Mouse (Mus musculus): ENCODE results near the gene Pip4k2c. TPM values are rescaled to one million over a fixed set of nuclear protein-coding genes. Genes with fewer than 3 reads are reported as not detected.

Gene Pip4k2c
- polyA plus RNA-seq, 1 experiment from 2014 or later: 16.4 TPM

DNA sequence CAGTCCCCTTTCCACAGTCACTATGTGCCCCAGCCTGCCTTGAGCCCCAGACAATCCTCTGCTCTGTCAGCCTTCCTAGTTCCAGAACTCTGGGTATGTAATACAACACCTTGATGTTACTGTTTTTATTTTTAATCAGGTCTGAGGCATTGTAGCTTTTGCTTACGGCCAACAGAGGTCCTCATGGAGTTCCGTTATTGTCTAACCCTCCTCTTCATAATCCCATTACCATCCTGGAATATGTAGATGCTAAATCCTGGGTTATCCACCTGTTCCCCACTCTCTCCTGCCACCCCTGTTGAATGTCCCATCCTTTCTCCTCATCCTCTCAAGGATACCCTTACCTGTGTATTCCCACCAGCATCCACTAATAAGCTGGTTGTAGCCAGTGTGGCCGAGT, 35.2 kb downstream of the Pip4k2c start:
- peaks cover 44% of the 10 kb centered on the region for H3K27me3 ChIP-seq (ENCODE audit: control insufficient read depth, insufficient read depth, low read length)
- no peak overlapping the region for H3K4me3 ChIP-seq (ENCODE audit: low read depth, low read length)
- peaks cover 20% of the 10 kb centered on the region for H3K4me1 ChIP-seq (replicated peaks; ENCODE audit: control insufficient read depth, insufficient read depth, low read length)
- H3K4me2 ChIP-seq (ENCODE audit: low read depth, low read length, severe bottlenecking): no peak overlapping the region
- no peak for ATAC-seq (replicated peaks; ENCODE audit: low FRiP score)
- H3K9me3 ChIP-seq (ENCODE audit: control insufficient read depth, low read length): no peaks in the 10 kb centered on the region
- no peak overlapping the region for H3K9ac ChIP-seq (ENCODE audit: low read length)
- no peak for DNase-seq (ENCODE audit: low spot score)
- no peaks in the 10 kb centered on the region for H3K36me3 ChIP-seq (ENCODE audit: control insufficient read depth, insufficient read depth, low read length)
- no peak overlapping the region for H3K27ac ChIP-seq (ENCODE audit: low read depth, low read length)
- WGBS: 21% methylated on average over 3 of the region's 3 CpGs

- Histone ChIP-seq H3K4me2 (ENCODE audit: low read depth, low read length, severe bottlenecking) (no peak overlapping the region), H3K4me1 (replicated peaks; ENCODE audit: control insufficient read depth, insufficient read depth, low read length) (peaks cover 22% of the 10 kb centered on the region), H3K4me3 (ENCODE audit: low read depth, low read length) (no peak overlapping the region), H3K27me3 (ENCODE audit: control insufficient read depth, insufficient read depth, low read length) (peaks cover 44% of the 10 kb centered on the region), H3K27ac (ENCODE audit: low read depth, low read length) (no peak overlapping the region), H3K36me3 (ENCODE audit: control insufficient read depth, insufficient read depth, low read length) (no peaks in the 10 kb centered on the region), H3K9me3 (ENCODE audit: control insufficient read depth, low read length) (no peaks in the 10 kb centered on the region), H3K9ac (ENCODE audit: low read length) (no peak overlapping the region)
- no peak for ATAC-seq (replicated peaks; ENCODE audit: low FRiP score)
- peak; percentile 44 for DNase-seq (ENCODE audit: low spot score)
- 83% methylated on average over 7 of the region's 7 CpGs for whole genome bisulfite sequencing
Observed at GRCm38 (mm10) chr10:127174170-127174569, 37.2 kb downstream of the Pip4k2c start.

DNA sequence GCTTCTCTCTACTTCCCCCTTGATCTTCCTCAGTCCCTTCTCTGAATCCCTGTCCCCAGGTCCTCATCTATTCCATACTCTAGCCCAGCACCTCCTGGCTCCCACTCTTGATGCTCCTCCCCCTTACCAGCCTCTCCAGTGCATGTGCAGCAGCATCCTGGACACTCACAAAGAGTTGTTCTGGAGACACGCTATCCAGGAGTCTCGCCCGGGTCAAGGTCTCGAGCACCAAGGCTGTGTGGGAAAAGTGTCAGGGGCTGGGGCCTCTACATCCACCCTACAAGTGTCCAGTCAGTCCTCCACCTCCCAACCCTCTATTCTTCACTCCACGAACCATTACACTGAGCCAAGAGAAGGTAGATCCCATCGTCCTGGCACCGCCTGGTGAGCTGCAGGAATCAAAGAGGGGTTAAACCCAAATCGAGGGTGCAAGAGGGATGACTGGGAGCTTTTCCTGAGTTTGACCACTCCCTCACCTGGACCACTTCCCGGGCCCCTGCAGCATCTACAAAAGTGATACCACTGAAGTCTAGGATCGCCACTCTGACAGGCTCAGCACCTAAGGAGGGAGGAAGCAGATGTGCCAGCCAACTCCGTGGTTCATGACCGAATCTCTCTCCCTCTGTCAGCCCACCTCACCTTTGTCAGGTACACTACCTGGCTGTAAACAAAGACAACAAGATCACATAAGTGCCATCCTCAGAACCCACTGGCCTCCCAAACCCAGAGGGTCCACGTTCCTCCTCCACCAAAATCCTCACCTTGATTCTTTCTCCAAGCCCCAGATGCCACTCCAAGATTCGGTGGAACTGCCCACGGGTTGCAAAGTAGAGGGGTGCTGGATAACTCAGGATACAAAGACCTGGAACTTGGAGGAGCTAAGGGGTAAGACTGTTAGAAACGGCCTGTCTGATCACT, 38.0 kb downstream of the Pip4k2c start:
- DNase-seq (ENCODE audit: low spot score): no peak
- Histone ChIP-seq H3K9me3 (ENCODE audit: control insufficient read depth, low read length) (no peaks in the 10 kb centered on the region), H3K27ac (ENCODE audit: low read depth, low read length) (no peak overlapping the region), H3K9ac (ENCODE audit: low read length) (no peak overlapping the region), H3K4me2 (ENCODE audit: low read depth, low read length, severe bottlenecking) (no peak overlapping the region), H3K4me3 (ENCODE audit: low read depth, low read length) (no peak overlapping the region), H3K27me3 (ENCODE audit: control insufficient read depth, insufficient read depth, low read length) (peaks cover 40% of the 10 kb centered on the region), H3K36me3 (ENCODE audit: control insufficient read depth, insufficient read depth, low read length) (no peaks in the 10 kb centered on the region), H3K4me1 (replicated peaks; ENCODE audit: control insufficient read depth, insufficient read depth, low read length) (peaks cover 18% of the 10 kb centered on the region)
- WGBS: 79% methylated on average over 16 of the region's 16 CpGs
- no peak for ATAC-seq (replicated peaks; ENCODE audit: low FRiP score)

- no peak for ATAC-seq (replicated peaks; ENCODE audit: low FRiP score)
Observed at GRCm38 (mm10) chr10:127171631-127172200, 39.7 kb downstream of the Pip4k2c start.

DNA sequence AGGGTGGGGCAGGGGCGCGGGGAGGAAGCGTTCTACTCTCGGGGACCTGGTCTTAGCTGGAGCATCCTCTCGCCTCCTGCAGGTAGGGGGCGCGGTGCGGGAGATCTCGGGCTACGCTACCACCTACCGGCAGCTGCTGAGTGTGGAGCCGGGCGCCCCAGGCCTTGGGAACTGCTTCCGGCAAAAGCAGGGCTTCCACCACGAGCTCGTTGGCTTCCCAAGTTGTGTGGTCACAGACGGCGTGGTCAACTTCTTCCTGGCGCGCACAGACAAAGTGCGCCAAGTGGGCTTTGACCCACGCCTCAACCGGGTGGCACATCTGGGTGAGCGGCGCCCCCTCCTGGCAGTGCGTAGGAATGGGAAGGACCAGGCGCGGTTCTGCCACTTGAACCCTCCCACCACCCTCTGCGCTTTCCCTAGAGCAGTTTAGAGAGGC, 40.5 kb downstream of the Pip4k2c start:
- no peak overlapping the region for H3K27ac ChIP-seq (ENCODE audit: low read depth, low read length)
- ATAC-seq (replicated peaks; ENCODE audit: low FRiP score) (peak; percentile 74), DNase-seq (ENCODE audit: low spot score) (peak; percentile 91)
- peak overlapping the region; percentile 29 for H3K4me3 ChIP-seq (ENCODE audit: low read depth, low read length)
- no peaks in the 10 kb centered on the region for H3K36me3 ChIP-seq (ENCODE audit: control insufficient read depth, insufficient read depth, low read length)
- peak overlapping the region; percentile 20 for H3K9ac ChIP-seq (ENCODE audit: low read length)
- H3K4me2 ChIP-seq (ENCODE audit: low read depth, low read length, severe bottlenecking): peak overlapping the region; percentile 55
- H3K4me1 ChIP-seq (replicated peaks; ENCODE audit: control insufficient read depth, insufficient read depth, low read length): peaks cover 15% of the 10 kb centered on the region; the same call in 1 of the 2 replicates
- H3K27me3 ChIP-seq (ENCODE audit: control insufficient read depth, insufficient read depth, low read length): peaks cover 47% of the 10 kb centered on the region
- WGBS: under 1% methylated on average over 29 of the region's 29 CpGs
- H3K9me3 ChIP-seq (ENCODE audit: control insufficient read depth, low read length): no peaks in the 10 kb centered on the region

More at GRCm38 (mm10) chr10:127171631-127172200, 39.7 kb downstream of the Pip4k2c start:
- H3K9me3 ChIP-seq (ENCODE audit: control insufficient read depth, low read length): no peaks in the 10 kb centered on the region
- no peak overlapping the region for H3K9ac ChIP-seq (ENCODE audit: low read length)
- no peaks in the 10 kb centered on the region for H3K36me3 ChIP-seq (ENCODE audit: control insufficient read depth, insufficient read depth, low read length)
- no peak overlapping the region for H3K4me3 ChIP-seq (ENCODE audit: low read depth, low read length)
- H3K27ac ChIP-seq (ENCODE audit: low read depth, low read length): no peak overlapping the region
- no peak for DNase-seq (ENCODE audit: low spot score)
- H3K4me2 ChIP-seq (ENCODE audit: low read depth, low read length, severe bottlenecking): no peak overlapping the region
- WGBS: 91% methylated on average over 15 of the region's 15 CpGs
- peaks cover 39% of the 10 kb centered on the region for H3K27me3 ChIP-seq (ENCODE audit: control insufficient read depth, insufficient read depth, low read length)
- H3K4me1 ChIP-seq (replicated peaks; ENCODE audit: control insufficient read depth, insufficient read depth, low read length): peaks cover 11% of the 10 kb centered on the region; the same call in 1 of the 2 replicates

- peak overlapping the region; percentile 29; the same call in 1 of the 2 replicates for H3K4me3 ChIP-seq (ENCODE audit: low read depth, low read length)
- H3K36me3 ChIP-seq (ENCODE audit: control insufficient read depth, insufficient read depth, low read length): no peaks in the 10 kb centered on the region
- no peak overlapping the region for H3K27ac ChIP-seq (ENCODE audit: low read depth, low read length)
- H3K4me2 ChIP-seq (ENCODE audit: low read depth, low read length, severe bottlenecking): peak overlapping the region; percentile 55
- no peaks in the 10 kb centered on the region for H3K9me3 ChIP-seq (ENCODE audit: control insufficient read depth, low read length)
- DNase-seq (ENCODE audit: low spot score) (no peak), ATAC-seq (replicated peaks; ENCODE audit: low FRiP score) (no peak)
- WGBS: under 1% methylated on average over 22 of the region's 22 CpGs
- H3K4me1 ChIP-seq (replicated peaks; ENCODE audit: control insufficient read depth, insufficient read depth, low read length): peaks cover 22% of the 10 kb centered on the region; the same call in 1 of the 2 replicates
- peak overlapping the region; percentile 20; the same call in 1 of the 2 replicates for H3K9ac ChIP-seq (ENCODE audit: low read length)
- H3K27me3 ChIP-seq (ENCODE audit: control insufficient read depth, insufficient read depth, low read length): peaks cover 53% of the 10 kb centered on the region
Observed at GRCm38 (mm10) chr10:127170002-127170401, 41.4 kb downstream of the Pip4k2c start.

- WGBS: 54% methylated on average over 10 of the region's 10 CpGs
- Histone ChIP-seq H3K9ac (ENCODE audit: low read length) (no peak overlapping the region), H3K36me3 (ENCODE audit: control insufficient read depth, insufficient read depth, low read length) (no peaks in the 10 kb centered on the region), H3K27me3 (ENCODE audit: control insufficient read depth, insufficient read depth, low read length) (peaks cover 53% of the 10 kb centered on the region), H3K4me3 (ENCODE audit: low read depth, low read length) (no peak overlapping the region), H3K9me3 (ENCODE audit: control insufficient read depth, low read length) (no peaks in the 10 kb centered on the region), H3K27ac (ENCODE audit: low read depth, low read length) (no peak overlapping the region), H3K4me2 (ENCODE audit: low read depth, low read length, severe bottlenecking) (no peak overlapping the region), H3K4me1 (replicated peaks; ENCODE audit: control insufficient read depth, insufficient read depth, low read length) (peaks cover 22% of the 10 kb centered on the region; the same call in 1 of the 2 replicates)
- ATAC-seq (replicated peaks; ENCODE audit: low FRiP score): no peak
- DNase-seq (ENCODE audit: low spot score): no peak
Observed at GRCm38 (mm10) chr10:127167614-127168192, 43.7 kb downstream of the Pip4k2c start.

DNA sequence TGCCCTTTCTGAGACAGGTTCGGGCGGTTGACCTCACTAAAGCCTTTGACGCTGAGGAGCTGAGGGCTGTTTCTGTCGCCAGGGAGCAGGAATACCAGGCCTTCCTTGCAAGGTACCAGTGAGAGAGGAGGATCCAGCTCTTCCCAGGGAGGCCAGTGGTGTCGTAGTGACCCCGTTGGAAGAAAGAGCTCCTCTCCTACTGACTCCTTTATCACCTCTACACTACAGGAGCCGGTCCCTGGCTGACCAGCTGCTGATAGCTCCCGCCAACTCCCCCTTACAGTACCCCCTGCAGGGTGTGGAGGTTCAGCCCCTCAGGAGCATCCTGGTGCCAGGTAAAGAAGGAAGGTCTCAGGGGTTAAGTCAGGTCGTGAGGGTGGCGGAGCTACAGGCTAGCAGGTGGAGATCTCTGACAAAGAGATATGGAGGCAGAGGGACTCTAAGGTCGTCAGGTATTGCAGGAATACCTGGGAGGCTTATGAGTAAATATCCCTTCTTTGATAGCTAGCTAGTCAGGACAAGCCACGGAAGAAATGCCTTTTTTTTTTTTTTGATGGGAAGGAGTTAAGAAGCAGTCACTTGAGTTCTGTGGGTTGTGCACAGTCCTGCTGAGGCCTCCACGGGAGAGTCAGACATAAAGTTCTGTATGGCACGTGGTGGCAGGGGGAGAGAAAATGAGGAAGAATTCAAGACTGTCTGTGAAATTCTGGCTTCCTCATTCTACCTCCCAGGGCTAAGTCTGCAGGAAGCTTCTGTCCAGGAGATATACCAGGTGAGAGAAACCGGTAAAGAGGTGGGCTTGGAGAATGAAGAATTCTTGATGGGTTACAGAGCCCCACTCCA, 44.4 kb downstream of the Pip4k2c start:
- WGBS: 26% methylated on average over 15 of the region's 15 CpGs
- DNase-seq (ENCODE audit: low spot score) (no peak), ATAC-seq (replicated peaks; ENCODE audit: low FRiP score) (no peak)
- Histone ChIP-seq H3K4me1 (replicated peaks; ENCODE audit: control insufficient read depth, insufficient read depth, low read length) (peaks cover 22% of the 10 kb centered on the region; the same call in 1 of the 2 replicates), H3K36me3 (ENCODE audit: control insufficient read depth, insufficient read depth, low read length) (no peaks in the 10 kb centered on the region), H3K4me3 (ENCODE audit: low read depth, low read length) (peak overlapping the region; percentile 53), H3K9me3 (ENCODE audit: control insufficient read depth, low read length) (no peaks in the 10 kb centered on the region), H3K27ac (ENCODE audit: low read depth, low read length) (no peak overlapping the region), H3K4me2 (ENCODE audit: low read depth, low read length, severe bottlenecking) (no peak overlapping the region; the same call in 1 of the 2 replicates), H3K27me3 (ENCODE audit: control insufficient read depth, insufficient read depth, low read length) (peaks cover 53% of the 10 kb centered on the region), H3K9ac (ENCODE audit: low read length) (no peak overlapping the region)

All from forebrain, embryonic 11.5 days (tissue).